Mouse (Mus musculus) heart, postnatal 4 days (tissue): Measurements from ENCODE around the gene Il1rl1. TPM values are rescaled to one million over a fixed set of nuclear protein-coding genes. Genes with fewer than 3 reads are reported as not detected.

Experiments
- DNase-seq: peaks from one replicate; pipeline ENCODE4 v3.0.0; 2021
- total RNA-seq, 2 experiments: library from RNA; stranded (reverse); gene quantifications; 2 replicates each; pipeline ENCODE4 v1.2.3; 2021

Il1rl1 gene
- total RNA-seq = 1 to 10 TPM in 1 of 2 experiments, under 1 TPM in 1; 0.77 to 1.4 TPM

- no peak for DNase-seq
These were observed at the start of gene Il1rl1 for GRCm38 (mm10) chr1:40428910-40429675. TSS of gene Il1rl1 (plus strand) at chr1:40429570.

- peak; percentile 74 for DNase-seq
These were observed 49.3 kb upstream of the Il1rl1 start for GRCm38 (mm10) chr1:40380111-40380510.

GRCm38 (mm10) chr1:40380990-40381389, 48.4 kb upstream of the Il1rl1 start:
- no peak for DNase-seq

- no peak for DNase-seq
These were observed 46.5 kb upstream of the Il1rl1 start for GRCm38 (mm10) chr1:40382841-40383240.

- no peak for DNase-seq
These were observed 44.3 kb upstream of the Il1rl1 start for GRCm38 (mm10) chr1:40384931-40385545.

GRCm38 (mm10) chr1:40391374-40391773, 38.0 kb upstream of the Il1rl1 start:
- DNase-seq = no peak

- DNase-seq = no peak
These were observed 36.8 kb upstream of the Il1rl1 start for GRCm38 (mm10) chr1:40392535-40392934.

- DNase-seq = no peak
These were observed 36.2 kb upstream of the Il1rl1 start for GRCm38 (mm10) chr1:40393214-40393613.

- DNase-seq = no peak
These were observed 29.7 kb upstream of the Il1rl1 start for GRCm38 (mm10) chr1:40399639-40400038.

GRCm38 (mm10) chr1:40404682-40405081, 24.7 kb upstream of the Il1rl1 start:
- DNase-seq = no peak

- DNase-seq = no peak
These were observed 19.5 kb upstream of the Il1rl1 start for GRCm38 (mm10) chr1:40409882-40410281.

- DNase-seq = no peak
These were observed 16.3 kb upstream of the Il1rl1 start for GRCm38 (mm10) chr1:40413039-40413438.

GRCm38 (mm10) chr1:40414276-40414675, 15.1 kb upstream of the Il1rl1 start:
- no peak for DNase-seq

- no peak for DNase-seq
These were observed 14.3 kb upstream of the Il1rl1 start for GRCm38 (mm10) chr1:40414863-40415656.

GRCm38 (mm10) chr1:40417034-40417433, 12.3 kb upstream of the Il1rl1 start:
- DNase-seq = no peak

GRCm38 (mm10) chr1:40418512-40418911, 10.9 kb upstream of the Il1rl1 start:
- no peak for DNase-seq

- DNase-seq = no peak
These were observed 5.5 kb upstream of the Il1rl1 start for GRCm38 (mm10) chr1:40423892-40424291.

- no peak for DNase-seq
These were observed 2.1 kb upstream of the Il1rl1 start for GRCm38 (mm10) chr1:40427270-40427669.

GRCm38 (mm10) chr1:40427901-40428300, 1.5 kb upstream of the Il1rl1 start:
- no peak for DNase-seq

GRCm38 (mm10) chr1:40430143-40430834, 919 bp downstream of the Il1rl1 start:
- no peak for DNase-seq

- DNase-seq = no peak
These were observed 2.8 kb downstream of the Il1rl1 start for GRCm38 (mm10) chr1:40432169-40432568.

- DNase-seq = no peak
These were observed 6.6 kb downstream of the Il1rl1 start for GRCm38 (mm10) chr1:40435936-40436335.

GRCm38 (mm10) chr1:40437340-40437739, 8.0 kb downstream of the Il1rl1 start:
- DNase-seq = no peak
